Mouse (Mus musculus): ENCODE data around the gene Gm21970.

Gm21970 gene

GRCm38 (mm10) chr16:91465505-91466240, 74.2 kb downstream of the Gm21970 start:
- no peak for DNase-seq

GRCm38 (mm10) chr16:91466566-91466965, 75.0 kb downstream of the Gm21970 start:
- peak; percentile 68 for DNase-seq

Data from kidney, postnatal 14 days (tissue).